Mouse (Mus musculus): ENCODE results near the gene Ghr. TPM values are rescaled to one million over a fixed set of nuclear protein-coding genes. Genes with fewer than 3 reads are reported as not detected.

Ghr gene
- total RNA-seq, 2 experiments from 2014 or later: 12.2 to 16.1 TPM

DNA sequence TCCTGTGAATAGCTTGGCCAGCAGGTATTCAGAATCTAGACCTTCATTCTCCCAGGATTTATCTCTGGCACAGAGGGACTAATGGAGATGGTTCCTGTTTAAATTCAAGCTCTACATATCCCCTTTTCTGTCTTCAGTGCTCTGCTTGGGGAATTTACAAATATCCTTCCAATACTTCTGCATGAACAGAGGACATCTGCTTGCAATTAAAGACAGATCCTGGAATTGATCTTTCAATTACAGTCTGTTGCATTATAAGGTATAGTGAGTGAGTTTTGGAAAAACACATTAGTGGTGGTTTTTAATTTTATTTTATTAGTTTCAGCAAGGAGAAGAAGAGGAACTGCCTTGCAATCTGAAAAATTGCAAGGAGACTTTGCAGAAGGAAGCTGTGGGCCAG lies 184.1 kb downstream of the Ghr start:
- intact Hi-C loops (cut with DNase I): no loop called here
- no peak for DNase-seq (ENCODE audit: low spot score in 2 of 2)

DNA sequence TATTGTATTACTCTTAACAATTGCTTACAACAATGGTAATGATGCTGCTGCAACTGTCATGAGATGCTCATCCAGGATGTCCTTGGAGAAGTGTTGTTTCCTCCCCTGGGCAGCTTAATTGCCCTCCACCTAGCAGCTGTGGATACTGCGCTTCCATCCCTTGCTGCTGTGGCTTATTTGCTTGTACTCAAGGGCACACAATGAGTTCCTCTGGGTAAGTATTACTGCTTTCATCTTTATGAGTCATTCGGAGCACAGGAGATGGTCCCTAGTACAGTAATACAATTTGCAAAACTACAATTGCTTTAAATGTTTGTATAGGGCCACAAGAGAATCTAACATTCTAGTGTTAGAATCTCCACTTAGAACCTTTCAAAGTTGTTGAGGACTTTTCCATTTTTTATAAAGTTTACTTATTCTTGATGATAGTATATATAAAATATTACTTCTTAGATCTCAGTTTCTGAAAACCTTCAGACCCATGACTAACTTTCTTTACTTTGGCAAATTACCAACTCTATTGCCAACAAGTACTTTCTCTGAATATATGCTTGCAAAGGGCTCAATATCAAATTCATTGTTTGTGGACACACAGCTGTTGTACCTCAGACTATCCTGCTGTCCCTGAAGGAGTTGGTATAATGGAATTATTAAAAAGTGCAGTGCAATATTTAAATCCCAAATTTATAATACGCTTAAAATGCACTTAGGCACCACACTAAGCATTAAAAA lies 185.8 kb downstream of the Ghr start:
- DNase-seq (ENCODE audit: low spot score in 2 of 2): no peak
- intact Hi-C loops (cut with DNase I): no loop called here

DNA sequence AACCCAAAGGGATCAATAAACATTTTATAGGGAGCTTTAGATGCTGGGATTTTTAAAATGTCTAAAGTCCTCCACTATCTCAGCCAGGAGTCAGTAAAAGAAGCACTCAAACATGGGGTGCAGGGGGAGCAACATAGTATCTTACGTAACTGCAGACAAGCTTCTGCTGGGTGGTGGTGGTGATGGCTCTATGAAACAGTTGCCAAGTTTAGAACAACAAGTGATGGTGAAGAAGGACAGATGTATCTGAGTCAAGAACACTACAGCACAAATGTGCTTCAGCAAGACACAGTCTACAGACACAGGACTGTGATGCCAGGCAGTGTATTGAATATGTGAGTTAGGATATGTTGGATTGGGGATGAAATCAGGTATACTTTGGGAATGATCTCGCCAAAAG lies 187.1 kb downstream of the Ghr start:
- intact Hi-C loops (cut with DNase I): no loop called here
- DNase-seq (ENCODE audit: low spot score in 2 of 2): no peak

DNA sequence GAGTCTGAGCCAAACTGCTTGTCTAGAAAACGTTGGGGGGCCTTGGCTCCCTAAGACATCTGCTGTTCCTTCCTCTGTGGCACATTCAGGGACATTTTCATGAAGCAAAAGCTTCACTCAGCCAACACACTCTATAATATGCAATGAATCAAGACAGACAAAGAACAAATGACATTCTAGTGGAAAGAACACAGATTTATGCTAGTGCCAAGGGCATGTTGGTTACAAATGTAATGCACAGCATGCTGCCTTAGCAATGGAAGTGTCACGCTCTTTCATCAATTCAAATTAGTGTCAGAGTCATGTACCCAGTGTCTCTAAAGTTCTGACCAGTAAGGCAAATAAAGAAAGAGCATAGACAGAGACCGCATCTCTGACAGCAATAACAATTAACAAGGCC lies 187.6 kb downstream of the Ghr start:
- no peak for DNase-seq (ENCODE audit: low spot score in 2 of 2)
- intact Hi-C loops (cut with DNase I): no loop called here

DNA sequence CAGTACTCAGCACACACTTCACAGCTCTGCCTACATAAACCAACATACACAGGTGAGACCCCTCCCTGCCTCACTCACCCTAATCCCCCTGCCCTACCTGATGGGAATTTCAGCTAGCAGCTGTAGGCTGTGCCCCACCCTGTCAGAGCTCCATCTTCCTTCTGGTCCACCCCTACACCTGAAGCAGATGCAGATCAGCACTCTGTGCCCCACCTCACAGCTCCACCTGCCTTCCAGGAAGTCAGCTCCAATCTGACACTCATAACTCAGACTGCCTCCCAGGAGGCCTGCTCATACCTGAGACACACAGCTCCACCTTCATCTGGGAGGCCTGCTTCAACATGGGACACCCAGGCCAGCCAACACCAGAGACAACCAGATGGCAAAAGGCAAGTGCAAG lies 192.6 kb downstream of the Ghr start:
- intact Hi-C loops (cut with DNase I): no loop called here
- DNase-seq (ENCODE audit: low spot score in 2 of 2): no peak

DNA sequence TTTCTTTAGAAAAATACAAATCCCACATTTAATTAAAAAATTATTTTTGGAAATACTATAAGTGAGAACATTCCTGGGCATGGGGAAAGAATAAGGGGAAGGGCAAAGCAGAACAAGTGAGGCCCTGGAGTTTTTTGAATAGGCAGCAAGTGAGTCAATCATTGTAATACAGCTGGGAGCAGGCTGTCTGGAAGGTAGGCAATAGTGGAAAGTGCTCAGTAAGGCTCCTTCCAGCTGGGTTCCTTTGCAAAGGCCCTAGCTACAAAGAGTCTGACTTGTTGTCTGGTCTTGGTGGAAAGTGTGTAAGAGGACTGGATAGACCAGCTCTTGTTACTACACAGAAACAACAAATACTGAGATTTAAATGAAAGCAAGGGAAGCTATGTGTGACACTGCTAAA lies 194.3 kb downstream of the Ghr start:
- no peak for DNase-seq (ENCODE audit: low spot score in 2 of 2)
- intact Hi-C loops (cut with DNase I): no loop called here

DNA sequence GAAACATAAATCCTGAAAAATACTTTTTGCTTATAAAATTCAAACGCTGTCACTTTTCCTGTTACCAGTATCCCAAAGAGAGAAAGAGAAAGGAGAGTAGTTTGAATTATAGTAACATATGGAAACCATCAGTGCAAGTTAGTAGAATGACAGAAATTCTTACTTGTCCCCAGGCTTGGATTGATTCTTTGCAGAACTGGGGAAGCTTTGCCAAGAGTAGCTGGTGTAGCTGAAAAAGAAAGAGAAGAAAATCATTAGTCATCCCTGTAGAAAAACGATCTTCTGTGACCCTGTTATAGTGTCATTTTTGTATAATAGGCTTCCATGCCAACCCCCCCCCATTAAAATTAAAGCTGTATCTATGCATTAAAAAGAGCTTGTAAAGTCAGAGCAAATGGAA lies 194.8 kb downstream of the Ghr start:
- intact Hi-C loops (cut with DNase I): no loop called here
- no peak for DNase-seq (ENCODE audit: low spot score in 2 of 2)

DNA sequence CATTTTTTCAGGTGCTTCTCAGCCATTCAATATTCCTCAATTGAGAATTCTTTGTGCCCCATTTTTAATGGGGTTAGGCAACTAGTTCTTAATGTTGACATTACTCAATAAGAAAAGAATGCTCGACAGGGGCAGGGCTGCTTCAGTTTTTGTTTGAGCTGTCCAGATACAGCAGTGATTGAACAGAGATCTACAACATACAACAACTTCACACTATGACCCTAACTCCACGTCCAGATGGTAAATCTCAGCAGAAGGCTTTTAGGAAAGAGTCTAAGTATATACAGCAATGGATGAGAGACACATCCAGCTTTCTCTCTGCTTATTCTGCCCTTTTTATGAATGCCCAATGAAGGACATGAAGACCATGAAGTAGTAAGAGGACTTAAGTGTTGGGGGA lies 199.5 kb downstream of the Ghr start:
- DNase-seq (ENCODE audit: low spot score in 2 of 2): no peak
- intact Hi-C loops (cut with DNase I): no loop called here

DNA sequence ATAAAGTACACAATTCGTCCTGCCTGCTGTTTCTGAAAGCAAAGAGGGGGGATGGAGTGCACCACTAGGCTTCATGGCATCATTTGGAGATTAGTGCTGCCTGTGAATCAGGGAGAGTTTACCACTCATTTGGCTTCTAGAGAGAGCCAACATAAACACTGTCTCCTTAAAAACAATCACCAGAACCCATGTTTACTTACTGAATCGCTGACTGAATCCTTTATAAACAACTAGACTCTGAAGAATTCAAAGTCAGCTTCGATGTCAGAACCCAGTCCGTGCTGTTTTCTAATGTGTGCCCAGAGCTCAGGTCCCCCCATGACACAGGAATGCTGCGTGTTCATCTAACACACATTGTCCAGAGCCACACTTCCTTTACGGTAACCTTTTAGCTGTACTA lies 201.9 kb downstream of the Ghr start:
- intact Hi-C loops (cut with DNase I): no loop called here
- DNase-seq (ENCODE audit: low spot score in 2 of 2): no peak

DNA sequence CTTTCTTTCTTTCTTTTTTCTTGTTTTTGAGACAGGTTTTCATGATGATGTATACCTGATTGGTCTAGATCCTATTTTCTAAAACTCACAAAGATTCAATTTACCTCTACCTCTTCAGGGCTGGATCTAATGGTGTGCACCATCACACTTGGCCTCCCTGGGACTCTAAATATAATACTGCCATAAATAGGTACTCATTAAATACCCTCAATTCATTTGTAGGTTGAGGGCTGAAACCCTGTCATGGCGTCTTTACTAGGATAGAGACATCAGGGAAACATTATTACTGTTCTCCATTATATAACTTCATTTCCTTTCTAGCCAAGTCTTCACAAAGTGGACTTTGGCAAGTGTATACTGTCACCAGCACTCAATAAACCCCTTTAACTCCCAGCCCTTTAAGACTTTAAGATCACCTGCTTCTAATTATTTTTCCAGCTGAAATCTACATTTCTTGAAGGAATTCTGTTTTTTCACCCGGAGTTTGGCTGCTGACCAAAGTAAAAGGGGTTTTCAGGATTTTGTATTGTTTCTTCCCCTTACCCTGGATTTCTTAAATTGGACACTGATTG lies 214.9 kb downstream of the Ghr start:
- intact Hi-C loops (cut with DNase I): no loop called here
- DNase-seq (ENCODE audit: low spot score in 2 of 2): no peak

DNA sequence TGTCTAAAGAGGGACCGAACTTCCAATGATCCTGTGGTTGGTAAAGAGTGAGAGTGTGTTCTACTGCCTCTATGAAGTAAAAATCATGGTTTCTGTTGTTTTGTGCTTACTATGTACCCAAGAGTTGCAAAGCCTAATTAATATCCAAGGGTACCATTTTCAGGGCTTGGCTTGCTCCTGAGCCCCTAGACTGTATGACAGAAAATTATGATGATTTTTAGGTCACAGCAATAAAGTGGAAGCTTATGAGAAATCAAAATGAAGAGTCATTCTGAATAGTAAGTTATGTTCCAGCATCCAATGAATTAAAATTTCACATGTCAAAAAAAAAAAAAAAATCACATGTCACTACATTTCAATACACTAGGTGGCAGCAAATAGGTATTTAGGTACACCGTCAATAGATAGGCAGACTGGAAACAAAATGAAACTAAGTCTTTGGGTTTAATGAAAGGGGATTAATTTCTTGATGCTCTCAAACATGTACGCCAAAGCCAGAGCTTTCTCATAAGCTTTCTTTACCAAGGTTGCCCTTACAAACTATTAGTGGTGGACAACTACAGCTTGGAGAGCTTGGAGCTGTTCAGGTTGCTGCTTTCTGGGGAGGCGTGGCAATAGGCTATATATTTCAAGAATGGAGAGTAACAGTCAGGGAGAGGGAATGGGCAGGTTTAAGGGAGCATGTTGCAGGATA lies 227.1 kb downstream of the Ghr start:
- DNase-seq (ENCODE audit: low spot score in 2 of 2): no peak
- intact Hi-C loops (cut with DNase I): loop anchor here (2.0 kb wide), 2 partner anchors 227 to 553 kb away; partner anchors contain the start of gene Ghr

DNA sequence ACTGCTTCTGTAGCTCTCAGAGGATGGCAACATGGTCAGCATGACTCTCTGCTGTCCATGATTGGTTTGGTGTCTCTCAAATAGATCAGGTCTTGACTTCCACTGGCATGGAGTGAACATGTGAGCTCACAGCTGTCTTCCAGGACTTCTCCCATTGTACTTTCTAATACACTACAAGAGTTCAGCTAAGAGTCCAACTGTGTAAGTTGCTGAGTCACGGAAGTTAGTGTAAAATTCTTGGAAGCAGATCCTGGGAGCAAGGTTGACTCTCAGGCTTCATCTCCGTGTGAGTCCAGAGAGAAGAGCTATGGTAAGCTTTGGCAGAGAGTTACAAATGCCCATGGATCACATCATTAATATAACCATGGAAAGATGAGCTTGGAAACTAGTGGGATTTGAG lies 229.6 kb downstream of the Ghr start:
- intact Hi-C loops (cut with DNase I): no loop called here

DNA sequence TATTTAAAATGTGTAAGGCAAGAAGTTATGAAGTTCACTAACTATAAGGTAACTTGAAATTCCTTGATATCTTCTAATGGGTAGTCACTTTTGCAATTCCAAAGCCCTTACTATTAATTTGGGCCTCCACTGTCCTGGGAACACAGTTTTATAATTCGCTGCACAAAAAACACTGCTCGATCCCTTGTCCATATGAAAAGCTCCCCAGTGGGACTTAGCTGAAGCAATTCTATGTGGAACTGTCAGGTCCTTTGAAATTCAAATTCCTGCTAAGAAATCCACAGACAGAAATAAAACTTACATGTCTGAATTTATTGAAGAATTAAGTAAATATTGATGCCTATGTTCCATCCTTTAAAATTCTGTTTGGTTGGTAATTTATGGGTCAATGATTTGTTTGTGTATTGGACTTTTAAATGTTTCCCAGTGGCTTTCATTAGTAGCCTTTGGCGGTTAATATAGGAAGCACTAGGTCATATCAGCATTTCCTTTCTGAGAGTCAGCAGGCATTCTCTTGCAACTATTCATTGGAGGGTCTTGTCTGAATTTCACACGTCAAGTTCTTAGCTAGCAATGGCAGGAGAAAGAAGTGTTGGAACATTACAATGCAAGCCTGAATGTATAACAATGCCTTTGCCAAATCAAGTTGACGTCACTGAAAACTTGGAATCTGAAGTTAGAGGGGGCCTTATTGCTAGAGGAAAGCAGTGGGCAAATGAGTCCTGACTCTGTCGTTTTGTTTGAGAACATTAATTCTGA lies 233.8 kb downstream of the Ghr start:
- intact Hi-C loops (cut with DNase I): loop anchor here (10.0 kb wide), 1 partner anchor 405 kb away; no protein-coding TSS in a partner anchor
- DNase-seq (ENCODE audit: low spot score in 2 of 2): no peak

More for the DNA sequence above, 229.6 kb downstream of the Ghr start:
- no peak for DNase-seq (ENCODE audit: low spot score in 2 of 2)

DNA sequence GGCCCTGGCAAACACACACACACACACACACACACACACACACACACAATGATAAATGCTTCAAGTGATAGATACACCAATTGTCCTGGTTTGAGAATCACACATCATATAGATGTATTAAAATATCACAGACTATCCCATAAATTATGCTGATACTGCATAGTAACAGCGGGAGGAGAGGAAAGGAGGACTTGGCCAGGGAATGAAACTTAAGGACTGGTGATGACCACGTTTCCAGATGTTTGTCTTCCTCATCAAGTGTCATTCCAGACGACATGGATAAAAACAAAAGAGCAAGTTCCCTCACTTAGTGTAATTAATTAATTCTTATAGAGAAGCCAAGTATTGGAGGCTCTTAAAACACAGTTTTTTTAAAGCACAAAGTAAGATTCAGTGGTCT lies 236.6 kb downstream of the Ghr start:
- intact Hi-C loops (cut with DNase I): loop anchor here (10.0 kb wide), 1 partner anchor 408 kb away; no protein-coding TSS in a partner anchor
- no peak for DNase-seq (ENCODE audit: low spot score in 2 of 2)

DNA sequence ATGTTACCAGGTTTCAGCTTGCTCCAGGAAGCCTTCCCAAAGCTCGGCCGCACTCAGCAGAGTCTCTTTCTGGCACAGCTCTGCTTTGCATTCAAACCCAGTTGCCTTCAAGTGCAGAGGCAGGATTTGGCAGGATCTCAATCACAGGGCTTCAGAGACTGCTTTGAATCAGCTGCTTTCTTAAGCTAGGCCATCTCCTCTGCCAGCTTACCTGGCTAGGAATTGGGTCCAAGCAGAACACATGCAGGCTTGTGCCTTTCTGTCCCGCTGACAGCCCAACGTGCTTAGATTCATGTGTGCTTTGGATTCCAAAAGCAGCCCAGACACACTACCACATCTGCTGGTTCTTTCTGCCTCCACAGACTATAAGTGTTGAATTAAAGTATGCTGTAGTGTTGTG lies 238.7 kb downstream of the Ghr start:
- intact Hi-C loops (cut with DNase I): loop anchor here (10.0 kb wide), 1 partner anchor 410 kb away; no protein-coding TSS in a partner anchor
- DNase-seq (ENCODE audit: low spot score in 2 of 2): peak; percentile 59 to 89

DNA sequence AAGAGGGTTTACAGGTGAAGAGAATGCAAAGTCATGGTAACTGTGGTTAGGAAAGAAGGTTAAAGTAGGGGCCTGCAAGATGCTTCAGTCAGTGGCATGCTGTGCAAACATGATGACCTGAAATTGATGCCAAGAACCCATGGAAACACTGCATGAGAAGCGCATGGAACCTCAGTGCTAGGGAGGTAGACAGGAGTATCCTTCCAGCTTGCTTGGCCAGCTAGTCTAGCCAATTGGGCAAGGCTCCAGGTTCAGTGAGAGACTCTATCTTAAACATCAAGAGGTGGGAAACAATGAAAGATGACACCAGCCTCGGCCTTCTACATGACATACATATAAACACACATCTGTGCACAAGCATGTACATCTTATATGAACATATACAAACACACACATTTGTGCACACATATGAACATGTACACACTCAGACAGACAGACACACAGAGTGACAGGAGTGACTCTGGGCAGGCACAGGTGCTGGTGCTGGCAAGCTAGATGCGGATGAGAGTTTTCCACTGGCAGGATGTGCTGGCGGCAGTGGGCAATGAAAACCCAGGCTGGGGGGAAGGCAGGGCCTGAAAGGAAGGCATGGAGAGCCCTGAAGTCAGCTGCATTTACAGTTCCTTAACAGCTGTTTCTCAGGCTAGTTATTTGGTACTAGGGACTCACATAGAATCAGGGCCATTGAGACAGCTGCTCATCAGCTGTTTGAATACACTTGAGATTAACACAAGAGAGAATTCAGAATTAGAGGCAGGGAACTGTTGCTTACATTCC lies 241.3 kb downstream of the Ghr start:
- no peak for DNase-seq (ENCODE audit: low spot score in 2 of 2)

DNA sequence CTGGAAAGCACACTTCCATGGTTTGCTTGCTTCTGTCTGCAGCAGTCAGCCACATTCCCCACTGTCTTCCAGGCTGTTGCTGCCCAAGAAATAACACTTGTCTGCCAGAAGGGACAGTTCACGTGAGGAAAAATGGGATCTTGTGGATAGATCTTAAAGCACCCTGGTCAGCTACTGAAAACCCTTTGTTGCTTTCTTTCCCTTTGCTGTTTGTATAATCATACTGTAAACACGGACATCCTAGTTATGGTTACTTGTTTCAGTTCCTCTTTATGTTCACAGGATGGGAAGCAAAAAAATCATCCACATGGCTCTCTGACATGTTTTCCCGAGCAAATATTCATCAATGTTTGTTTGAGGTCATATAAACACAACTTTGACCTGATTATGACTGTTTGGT lies 243.4 kb downstream of the Ghr start:
- intact Hi-C loops (cut with DNase I): loop anchor here (10.0 kb wide), 1 partner anchor 415 kb away; no protein-coding TSS in a partner anchor
- DNase-seq (ENCODE audit: low spot score in 2 of 2): no peak

More for the DNA sequence above, 241.3 kb downstream of the Ghr start:
- intact Hi-C loops (cut with DNase I): loop anchor here (10.0 kb wide), 1 partner anchor 413 kb away; no protein-coding TSS in a partner anchor

DNA sequence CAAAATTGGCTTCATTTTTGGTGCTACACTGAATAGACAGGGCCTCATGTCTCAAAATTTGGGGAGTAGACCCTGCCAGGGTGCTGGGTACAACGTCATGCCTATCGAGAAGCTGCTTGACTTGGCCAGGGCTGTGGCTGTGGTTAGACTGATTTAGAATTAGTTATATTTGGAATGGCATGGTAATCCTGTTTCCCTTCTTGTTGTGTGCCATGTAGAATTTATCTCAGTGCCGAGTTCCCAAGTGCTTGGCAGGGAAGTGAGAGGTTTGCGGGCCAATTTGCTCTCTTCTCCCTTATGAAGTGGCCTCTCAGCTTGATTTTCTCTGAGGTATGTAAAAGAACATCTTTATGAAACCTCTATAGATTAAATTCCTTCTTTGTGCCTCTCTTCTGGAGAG lies 250.8 kb downstream of the Ghr start:
- intact Hi-C loops (cut with DNase I): no loop called here

DNA sequence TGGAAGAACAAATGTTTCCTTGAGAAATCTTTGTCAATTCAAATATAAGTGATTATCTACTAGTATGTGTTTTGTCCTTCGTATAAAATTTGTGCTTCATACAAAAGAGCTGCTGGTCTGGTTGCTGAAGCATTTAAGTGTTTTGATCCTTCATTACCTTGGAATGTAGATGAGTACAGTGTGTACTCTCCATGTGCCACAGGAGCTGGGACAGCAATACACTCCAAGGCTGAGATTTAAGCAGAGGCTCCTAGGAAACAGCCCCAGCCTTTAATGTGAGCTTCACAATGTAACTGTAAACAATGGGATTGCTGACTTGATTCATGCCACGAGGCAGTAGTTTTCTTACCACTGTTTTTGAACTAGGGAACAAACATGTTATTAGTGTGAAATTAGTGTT lies 251.5 kb downstream of the Ghr start:
- DNase-seq (ENCODE audit: low spot score in 2 of 2): no peak
- intact Hi-C loops (cut with DNase I): no loop called here

More for the DNA sequence above, 250.8 kb downstream of the Ghr start:
- DNase-seq (ENCODE audit: low spot score in 2 of 2): no peak
